Mouse (Mus musculus) adrenal gland, postnatal 14 days (tissue): Measurements from ENCODE around the gene Gnpnat1. TPM values are rescaled to one million over a fixed set of nuclear protein-coding genes. Genes with fewer than 3 reads are reported as not detected.
A peak's percentile ranks its signal among the peaks of the same experiment; 100 is the strongest.
"Not testable (repeated sequence)": the region's sequence is repeated elsewhere in the genome, so short reads cannot be mapped to it uniquely, and the experiment has no call there.

Experiments
- DNase-seq: peaks from one replicate; pipeline ENCODE4 v3.0.0; 2021; ENCODE audit warnings: mixed read lengths
- long read RNA-seq, 2 experiments: library from polyadenylated mRNA; stranded (forward); transcript quantifications; one replicate each; pipeline ENCODE4 v2.0.0; 2021
- total RNA-seq: library from RNA; stranded (reverse); gene quantifications from 2 replicates; pipeline ENCODE4 v1.2.3, GENCODE M21; 2021

Gene Gnpnat1
- 36.1 and 36.8 TPM in 2 replicates for total RNA-seq
- long read RNA-seq, experiment 1, transcript Gnpnat1-201 (6 exons, 2,788 nt) = major isoform, 43 of 54 reads
- long read RNA-seq, experiment 1, partial matches to known transcripts = 0 of 54 reads
- long read RNA-seq, experiment 1, other reads (novel, unspliced or antisense) = 9 of 54 reads
- long read RNA-seq, experiment 2, transcript Gnpnat1-201 (6 exons, 2,788 nt) = major isoform, 31 of 42 reads
- long read RNA-seq, experiment 2, partial matches to known transcripts = 0 of 42 reads
- long read RNA-seq, experiment 2, other reads (novel, unspliced or antisense) = 10 of 42 reads

- not testable (repeated sequence) for DNase-seq
These were observed at the start of gene Gnpnat1 for GRCm38 (mm10) chr14:45404813-45405212. TSS of gene Gnpnat1 (minus strand) at chr14:45404913.

- DNase-seq = no peak
These were observed 49.0 kb upstream of the Gnpnat1 start for GRCm38 (mm10) chr14:45453538-45454233.

DNA sequence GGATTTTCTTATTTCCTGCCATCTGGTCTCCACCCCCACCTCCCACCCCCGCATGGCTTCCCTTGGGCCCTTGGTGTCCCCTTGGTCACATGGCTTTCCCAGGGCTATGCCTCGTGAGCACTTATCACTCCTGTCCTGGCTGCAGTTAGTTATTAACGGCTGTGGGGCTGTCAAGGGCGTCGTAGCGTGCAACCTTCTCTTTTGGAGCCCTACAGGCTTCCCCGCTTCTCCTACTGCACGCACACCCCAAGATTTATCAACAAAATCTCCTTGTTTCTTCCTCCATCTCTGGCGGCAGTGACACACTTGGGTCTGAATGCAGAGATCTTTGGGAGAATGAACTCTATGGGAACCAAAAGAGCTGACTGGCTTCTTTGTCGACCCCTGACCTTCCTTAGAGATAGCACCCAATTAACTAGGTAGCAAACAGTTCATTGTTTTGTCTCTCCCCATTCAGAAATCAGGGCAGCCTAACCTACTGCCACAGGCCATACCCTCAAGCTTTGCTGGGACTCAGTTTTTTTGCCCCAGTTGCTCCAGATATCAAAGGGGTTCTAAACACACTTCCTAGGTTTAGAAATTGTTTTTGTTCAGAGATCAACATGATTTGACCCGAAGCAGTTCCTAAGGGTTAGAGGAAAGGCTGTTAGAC, 48.3 kb upstream of the Gnpnat1 start:
- no peak for DNase-seq

DNA sequence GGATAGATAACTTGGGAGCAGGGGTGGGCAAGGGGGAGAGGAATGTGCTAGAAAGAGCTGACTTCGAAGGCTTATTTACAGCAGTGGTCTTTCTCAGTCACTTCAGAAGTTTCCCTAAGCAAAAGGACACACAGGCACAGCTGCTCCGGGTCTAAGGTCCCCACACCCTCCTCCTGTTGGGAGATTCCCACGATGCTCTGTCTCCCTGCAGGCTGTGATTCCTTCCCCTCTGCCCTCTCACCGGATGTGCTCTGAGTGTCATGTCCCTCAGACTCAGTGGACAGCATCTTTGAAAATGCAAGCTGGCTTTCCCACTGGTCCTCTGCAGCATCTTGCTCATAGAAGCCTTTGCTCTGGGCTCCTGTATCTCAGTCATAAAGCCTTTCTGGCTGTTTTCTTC, 47.4 kb upstream of the Gnpnat1 start:
- no peak for DNase-seq

DNA sequence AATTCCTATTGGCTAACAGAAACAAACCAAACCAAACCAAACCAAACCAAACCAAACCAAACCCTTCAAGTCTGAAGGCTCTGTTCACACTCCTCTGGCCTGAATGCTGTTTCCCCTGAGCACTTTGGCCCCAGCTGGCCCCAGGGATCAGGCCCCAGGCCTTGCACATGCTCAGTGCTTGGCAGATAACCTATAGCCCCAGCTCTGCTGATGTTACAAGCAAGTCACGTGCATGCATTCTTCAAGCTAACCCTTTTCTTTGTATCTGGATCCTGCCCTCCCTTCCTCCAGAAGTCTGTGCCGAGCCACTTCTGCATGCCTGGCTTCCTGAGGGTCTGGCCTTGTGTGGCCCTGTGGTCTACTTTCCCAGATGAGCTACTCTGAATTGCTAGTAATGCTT, 46.4 kb upstream of the Gnpnat1 start:
- DNase-seq = no peak

GRCm38 (mm10) chr14:45446777-45447176, 42.1 kb upstream of the Gnpnat1 start:
- DNase-seq = no peak

GRCm38 (mm10) chr14:45445445-45445844, 40.7 kb upstream of the Gnpnat1 start:
- DNase-seq = no peak

GRCm38 (mm10) chr14:45444870-45445269, 40.2 kb upstream of the Gnpnat1 start:
- DNase-seq = no peak

DNA sequence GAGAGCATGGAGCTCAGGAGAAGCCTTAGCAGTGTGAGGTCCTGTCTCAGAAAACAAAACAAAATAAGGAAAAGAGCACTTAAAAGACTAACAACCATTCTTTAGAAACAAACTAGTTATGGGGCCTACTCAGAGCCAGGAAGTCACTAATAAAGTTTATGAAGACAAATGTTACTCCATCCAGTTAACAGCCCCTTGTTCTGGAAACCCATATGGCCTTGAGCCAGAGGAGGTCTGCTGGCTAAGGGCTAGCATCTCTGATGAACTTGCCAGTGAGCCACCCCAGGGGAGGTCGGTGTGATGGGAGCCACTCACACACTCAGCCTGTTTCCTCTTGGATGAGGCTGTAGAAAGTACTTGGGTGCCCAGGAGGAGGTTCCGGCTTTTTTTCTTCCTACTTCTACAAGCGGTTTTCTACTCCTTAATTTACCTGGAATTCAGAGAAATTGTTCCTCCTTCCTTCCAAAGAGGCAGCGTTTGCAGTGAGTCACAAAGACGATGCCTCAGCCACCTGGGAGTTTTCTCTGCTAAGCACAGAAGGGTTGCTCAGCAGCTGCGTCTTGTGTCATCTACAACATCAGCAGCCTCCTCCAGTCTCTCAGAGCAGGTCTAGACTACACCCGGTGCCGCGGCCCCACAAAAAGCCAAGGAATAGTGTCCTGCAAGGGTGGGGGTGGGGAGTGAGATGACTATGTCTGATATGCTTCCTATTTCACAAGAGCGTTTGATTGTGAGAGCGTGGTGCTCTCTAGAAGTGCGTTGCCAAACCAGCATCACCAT, 38.3 kb upstream of the Gnpnat1 start:
- no peak for DNase-seq

DNA sequence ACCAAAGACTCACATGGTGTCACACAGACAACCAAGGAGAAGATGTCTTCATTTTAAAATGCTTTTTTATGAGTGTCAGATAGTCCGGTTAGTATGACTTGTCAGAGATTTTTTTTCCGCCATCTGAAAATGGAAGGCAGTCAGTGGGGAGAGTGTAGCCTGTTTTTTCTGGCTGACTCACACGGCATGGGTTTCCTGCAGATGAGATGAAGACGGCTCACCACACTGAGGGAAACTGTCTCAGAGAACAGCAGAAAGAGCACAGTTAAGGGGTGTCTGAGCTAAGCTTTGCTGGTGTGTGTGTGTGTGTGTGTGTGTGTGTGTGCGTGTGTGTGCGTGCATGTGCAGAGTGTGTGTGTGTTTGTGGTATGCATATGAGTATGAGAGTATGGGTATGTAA, 36.6 kb upstream of the Gnpnat1 start:
- no peak for DNase-seq

DNA sequence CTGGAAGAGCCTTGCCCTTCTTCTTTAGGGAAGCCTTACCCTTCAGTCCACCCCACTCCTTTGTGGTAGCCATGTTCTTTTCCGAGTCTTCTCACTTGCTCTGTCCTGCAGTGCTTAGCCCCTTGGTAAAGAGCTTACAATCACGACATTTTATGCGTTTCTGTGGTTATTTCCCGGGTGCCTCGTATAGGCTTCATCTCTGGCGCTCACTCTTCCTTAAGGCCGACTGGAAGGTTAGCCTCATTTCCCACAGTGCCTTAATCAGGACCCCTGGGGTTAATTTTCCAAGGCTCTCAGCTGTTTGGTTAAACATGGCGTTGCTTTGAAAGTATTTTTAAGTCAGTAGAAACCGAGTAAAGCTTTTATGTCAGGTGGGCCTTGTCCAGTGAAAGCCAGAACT, 34.7 kb upstream of the Gnpnat1 start:
- DNase-seq = no peak

- DNase-seq = no peak
These were observed 34.2 kb upstream of the Gnpnat1 start for GRCm38 (mm10) chr14:45438931-45439275.

DNA sequence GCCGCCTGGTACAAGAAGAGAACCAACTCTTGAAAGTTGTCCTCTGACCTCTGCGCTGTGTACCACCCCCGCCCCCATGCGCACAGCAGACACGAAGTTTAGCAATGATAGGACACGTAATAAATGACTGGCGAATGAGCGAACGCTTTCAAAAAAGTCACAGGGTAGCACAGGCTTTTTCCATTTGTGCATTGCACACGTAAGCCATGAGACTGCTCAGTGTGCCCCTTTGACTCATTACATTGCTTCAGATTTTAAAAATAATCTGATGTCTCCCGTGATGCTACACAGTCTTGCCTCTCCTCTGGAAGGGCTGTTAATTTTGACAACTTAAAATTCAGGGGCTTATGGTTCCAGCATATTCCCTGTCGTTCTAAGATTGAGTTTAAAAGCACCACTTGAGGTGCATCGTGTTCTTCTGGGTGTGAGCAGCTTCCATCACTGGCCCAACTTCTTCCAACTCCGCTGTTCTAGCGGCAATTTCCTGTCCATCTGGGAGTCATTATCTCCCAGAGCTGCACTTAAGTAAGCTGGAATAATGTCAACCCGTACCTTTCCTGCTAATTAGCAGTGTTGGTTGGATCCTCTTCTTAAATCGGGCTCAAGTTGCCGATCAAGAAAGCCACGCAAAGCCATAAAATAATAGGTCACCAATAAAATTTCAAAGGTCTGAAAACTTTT, 33.7 kb upstream of the Gnpnat1 start:
- no peak for DNase-seq

DNA sequence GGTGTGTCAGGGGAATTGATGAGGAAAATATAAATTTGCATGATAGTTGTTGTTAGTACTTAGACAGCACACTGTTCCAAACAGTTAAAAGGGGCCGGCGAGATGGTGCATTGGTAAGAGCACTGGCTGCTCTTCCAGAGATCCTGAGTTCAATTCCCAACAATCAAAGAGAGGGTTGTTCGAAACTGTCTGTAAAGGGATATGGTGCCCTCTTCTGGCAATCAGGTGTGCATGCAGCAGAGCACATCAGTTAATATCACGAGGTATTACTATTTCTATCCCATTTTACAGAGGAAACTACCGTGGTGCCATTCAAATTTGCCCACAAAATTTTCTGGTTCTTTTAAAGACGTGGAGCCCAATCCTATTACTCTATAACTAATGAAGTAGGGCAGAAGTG, 29.5 kb upstream of the Gnpnat1 start:
- DNase-seq = no peak

DNA sequence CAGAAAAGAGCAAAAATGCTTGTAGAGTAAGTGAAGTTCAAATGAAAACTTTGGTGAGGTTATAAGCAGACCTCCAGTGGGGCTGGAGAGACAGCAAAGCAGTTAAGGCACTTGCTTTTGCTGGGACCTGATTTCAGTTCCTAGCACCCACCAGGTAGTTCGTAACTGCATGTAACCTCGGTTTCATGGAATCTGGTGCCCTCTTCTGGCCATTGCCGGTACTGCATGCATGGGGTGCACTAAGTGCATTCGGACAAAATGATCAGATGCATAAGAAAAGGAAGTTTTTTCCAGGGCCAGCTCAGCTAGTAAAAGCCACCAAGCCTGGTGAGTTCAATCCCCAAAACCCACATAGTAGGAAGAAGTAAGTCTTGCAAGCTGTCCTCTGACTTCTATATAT, 27.3 kb upstream of the Gnpnat1 start:
- no peak for DNase-seq

- no peak for DNase-seq
These were observed 25.5 kb upstream of the Gnpnat1 start for GRCm38 (mm10) chr14:45430066-45430842.

GRCm38 (mm10) chr14:45423220-45423619, 18.5 kb upstream of the Gnpnat1 start:
- peak; percentile 33 for DNase-seq

DNA sequence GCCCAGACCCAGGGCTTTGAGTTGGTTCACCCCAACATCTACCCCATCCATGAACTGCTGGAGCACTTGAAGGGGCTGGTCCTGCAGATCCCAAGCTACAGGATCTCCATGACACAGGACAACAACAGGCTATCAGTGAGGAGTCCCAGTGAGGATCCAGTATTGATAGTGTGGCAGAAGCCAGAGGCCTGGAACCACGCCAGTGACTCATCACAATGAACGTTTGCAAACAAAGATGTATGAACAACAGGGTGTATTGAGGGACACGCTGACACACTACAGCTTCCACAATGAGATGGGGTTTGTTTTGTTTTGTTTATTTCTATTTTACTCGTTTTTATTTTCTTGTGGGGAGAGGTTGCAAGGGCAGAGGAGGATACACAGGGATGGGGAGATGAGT, 17.7 kb upstream of the Gnpnat1 start:
- DNase-seq = peak; percentile 56

GRCm38 (mm10) chr14:45419323-45419722, 14.6 kb upstream of the Gnpnat1 start:
- DNase-seq = no peak

GRCm38 (mm10) chr14:45418553-45418952, 13.8 kb upstream of the Gnpnat1 start:
- no peak for DNase-seq

- no peak for DNase-seq
These were observed 11.6 kb upstream of the Gnpnat1 start for GRCm38 (mm10) chr14:45416265-45416664.
